Mouse (Mus musculus): ENCODE data around the gene Idh3g. TPM values are rescaled to one million over a fixed set of nuclear protein-coding genes. Genes with fewer than 3 reads are reported as not detected.

Gene Idh3g
- 191 and 203 TPM in 2 replicates for polyA plus RNA-seq (2015; fragmentation: Nextera tagmentation; extraction: Ambion mirVana)

- DNase-seq (ENCODE audit: low spot score): peak; percentile 95
Observed at GRCm38 (mm10) chrX:73786364-73787224, at the start of gene Idh3g, which contains the start of gene Ssr4. Gene Idh3g, minus strand, starts transcription at chrX:73786897. Gene Ssr4, plus strand, starts transcription at chrX:73787028.

GRCm38 (mm10) chrX:73835731-73836130 is 49.0 kb upstream of the Idh3g start:
- DNase-seq (ENCODE audit: low spot score): no peak

- peak; percentile 62 for DNase-seq (ENCODE audit: low spot score)
Observed at GRCm38 (mm10) chrX:73824185-73825151, 37.8 kb upstream of the Idh3g start, which contains the start of gene Pdzd4. Gene Pdzd4, minus strand, starts transcription at chrX:73824969.

GRCm38 (mm10) chrX:73823747-73824146 is 37.0 kb upstream of the Idh3g start:
- DNase-seq (ENCODE audit: low spot score): no peak

GRCm38 (mm10) chrX:73816596-73817314 is 30.1 kb upstream of the Idh3g start:
- DNase-seq (ENCODE audit: low spot score): peak; percentile 30

GRCm38 (mm10) chrX:73815072-73815471 is 28.4 kb upstream of the Idh3g start:
- DNase-seq (ENCODE audit: low spot score): no peak

GRCm38 (mm10) chrX:73805814-73806213 is 19.1 kb upstream of the Idh3g start:
- no peak for DNase-seq (ENCODE audit: low spot score)

GRCm38 (mm10) chrX:73798502-73798901 is 11.8 kb upstream of the Idh3g start:
- peak; percentile 68 for DNase-seq (ENCODE audit: low spot score)

GRCm38 (mm10) chrX:73797511-73797910 is 10.8 kb upstream of the Idh3g start:
- DNase-seq (ENCODE audit: low spot score): no peak

- no peak for DNase-seq (ENCODE audit: low spot score)
Observed at GRCm38 (mm10) chrX:73793505-73793904, 6.8 kb upstream of the Idh3g start.

GRCm38 (mm10) chrX:73793039-73793438 is 6.3 kb upstream of the Idh3g start:
- no peak for DNase-seq (ENCODE audit: low spot score)

- DNase-seq (ENCODE audit: low spot score): no peak
Observed at GRCm38 (mm10) chrX:73788501-73788900, 1.8 kb upstream of the Idh3g start.

- no peak for DNase-seq (ENCODE audit: low spot score)
Observed at GRCm38 (mm10) chrX:73787225-73787558, 495 bp upstream of the Idh3g start.

- no peak for DNase-seq (ENCODE audit: low spot score)
Observed at GRCm38 (mm10) chrX:73785666-73786065, 1.0 kb downstream of the Idh3g start.

- DNase-seq (ENCODE audit: low spot score): no peak
Observed at GRCm38 (mm10) chrX:73782227-73782626, 4.5 kb downstream of the Idh3g start.

GRCm38 (mm10) chrX:73774802-73775483 is 11.8 kb downstream of the Idh3g start:
- no peak for DNase-seq (ENCODE audit: low spot score)

GRCm38 (mm10) chrX:73774168-73774760 is 12.4 kb downstream of the Idh3g start, which contains the start of gene Srpk3:
Gene Srpk3, plus strand, starts transcription at chrX:73774405.
- no peak for DNase-seq (ENCODE audit: low spot score)

GRCm38 (mm10) chrX:73767267-73767666 is 19.4 kb downstream of the Idh3g start:
- peak; percentile 25 for DNase-seq (ENCODE audit: low spot score)

- no peak for DNase-seq (ENCODE audit: low spot score)
Observed at GRCm38 (mm10) chrX:73765311-73765710, 21.4 kb downstream of the Idh3g start.
